Mouse (Mus musculus) layer of hippocampus, adult 9-10 months (tissue): Measurements from ENCODE around the gene Gm42791.

ENCODE experiments used
- DNase-seq: peaks from one replicate; pipeline ENCODE4 v3.0.0; 2022; ENCODE audit warnings: low spot score

The Gm42791 gene

GRCm38 (mm10) chr5:149007295-149007646 lies 12.3 kb upstream of the Gm42791 start:
- DNase-seq, result no peak

- peak; percentile 100 for DNase-seq
Measured at GRCm38 (mm10) chr5:149006362-149007294, 11.7 kb upstream of the Gm42791 start.

- no peak for DNase-seq
Measured at GRCm38 (mm10) chr5:149005701-149006361, 10.9 kb upstream of the Gm42791 start.

GRCm38 (mm10) chr5:149005083-149005482 lies 10.1 kb upstream of the Gm42791 start:
- DNase-seq, result no peak

- no peak for DNase-seq
Measured at GRCm38 (mm10) chr5:149003137-149003536, 8.2 kb upstream of the Gm42791 start.

GRCm38 (mm10) chr5:149002803-149003115 lies 7.8 kb upstream of the Gm42791 start:
- DNase-seq, result no peak

GRCm38 (mm10) chr5:149002034-149002802 lies 7.3 kb upstream of the Gm42791 start:
- no peak for DNase-seq

- no peak for DNase-seq
Measured at GRCm38 (mm10) chr5:148999802-149000201, 4.9 kb upstream of the Gm42791 start.

- DNase-seq, result no peak
Measured at GRCm38 (mm10) chr5:148998512-148998911, 3.6 kb upstream of the Gm42791 start.

- DNase-seq, result no peak
Measured at GRCm38 (mm10) chr5:148996709-148997037, 1.7 kb upstream of the Gm42791 start.

- no peak for DNase-seq
Measured at GRCm38 (mm10) chr5:148995962-148996708, 1.2 kb upstream of the Gm42791 start.

- DNase-seq, result no peak
Measured at GRCm38 (mm10) chr5:148994311-148994705, 639 bp downstream of the Gm42791 start.

- DNase-seq, result no peak
Measured at GRCm38 (mm10) chr5:148992598-148992997, 2.3 kb downstream of the Gm42791 start.

GRCm38 (mm10) chr5:148990891-148991311 lies 4.0 kb downstream of the Gm42791 start:
- DNase-seq, result no peak

- DNase-seq, result no peak
Measured at GRCm38 (mm10) chr5:148989480-148989879, 5.5 kb downstream of the Gm42791 start.

- DNase-seq, result no peak
Measured at GRCm38 (mm10) chr5:148984961-148985360, 10.0 kb downstream of the Gm42791 start.

- no peak for DNase-seq
Measured at GRCm38 (mm10) chr5:148983696-148984095, 11.3 kb downstream of the Gm42791 start.

GRCm38 (mm10) chr5:148983108-148983664 lies 11.8 kb downstream of the Gm42791 start:
- DNase-seq, result no peak

GRCm38 (mm10) chr5:148982396-148982795 lies 12.6 kb downstream of the Gm42791 start:
- no peak for DNase-seq

- DNase-seq, result no peak
Measured at GRCm38 (mm10) chr5:148980607-148981006, 14.3 kb downstream of the Gm42791 start.

GRCm38 (mm10) chr5:148978458-148979165 lies 16.3 kb downstream of the Gm42791 start:
- no peak for DNase-seq
